Mouse (Mus musculus): ENCODE measurements around the gene Ttll11.

Ttll11 gene

DNA sequence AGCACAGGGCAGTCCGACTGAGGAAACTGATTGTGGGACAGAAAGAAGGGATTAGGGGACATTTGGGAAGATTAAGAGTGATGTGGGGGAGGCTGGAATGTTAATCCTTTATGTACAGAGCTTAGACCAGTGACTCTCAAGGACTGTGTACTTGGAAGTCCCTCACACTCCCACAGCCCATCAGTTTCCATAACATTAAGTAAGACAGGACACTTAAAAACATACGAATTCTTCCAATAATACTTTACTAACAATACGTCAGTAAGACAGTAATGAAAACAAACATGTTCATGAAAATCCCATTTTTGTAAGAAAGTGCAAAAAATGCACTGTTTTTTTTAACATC, 127.6 kb downstream of the Ttll11 start:
- peak; percentile 24 for DNase-seq (ENCODE audit: low spot score)

DNA sequence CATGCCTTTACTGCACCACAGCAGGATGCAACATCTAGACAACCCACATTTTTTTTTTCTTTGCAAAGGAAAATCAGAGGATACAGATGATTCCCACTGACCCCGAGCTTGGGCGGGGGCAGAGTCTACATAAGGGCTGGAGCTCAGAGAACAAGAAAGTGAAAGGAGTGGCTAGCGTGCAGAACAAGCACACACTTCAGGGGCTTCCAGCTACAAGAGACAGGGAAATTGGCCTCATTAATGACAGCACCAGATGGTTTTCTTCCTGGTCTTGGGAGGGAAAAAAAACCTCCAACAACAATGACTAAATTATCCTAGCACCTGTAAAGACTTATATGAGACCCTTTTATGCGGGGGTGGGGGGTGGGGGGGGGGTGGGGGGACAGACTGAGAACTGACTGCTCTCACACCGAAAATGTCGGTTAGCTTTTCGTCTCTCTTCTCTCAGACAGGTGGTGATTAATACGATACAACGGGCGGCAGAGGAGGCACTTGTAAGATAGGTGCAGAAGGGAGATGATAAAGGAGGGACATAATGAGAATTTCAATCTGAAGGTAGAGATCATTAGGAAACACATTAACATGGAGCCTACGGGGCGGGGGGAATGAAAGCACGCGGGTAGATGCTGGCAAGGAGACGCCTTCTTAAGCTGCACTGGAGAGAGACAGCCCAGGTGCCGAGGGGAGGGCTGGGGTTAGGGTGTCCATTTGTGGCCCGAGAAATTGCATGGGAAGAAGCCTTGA, 128.1 kb downstream of the Ttll11 start:
- peak; percentile 31 for DNase-seq (ENCODE audit: low spot score)

DNA sequence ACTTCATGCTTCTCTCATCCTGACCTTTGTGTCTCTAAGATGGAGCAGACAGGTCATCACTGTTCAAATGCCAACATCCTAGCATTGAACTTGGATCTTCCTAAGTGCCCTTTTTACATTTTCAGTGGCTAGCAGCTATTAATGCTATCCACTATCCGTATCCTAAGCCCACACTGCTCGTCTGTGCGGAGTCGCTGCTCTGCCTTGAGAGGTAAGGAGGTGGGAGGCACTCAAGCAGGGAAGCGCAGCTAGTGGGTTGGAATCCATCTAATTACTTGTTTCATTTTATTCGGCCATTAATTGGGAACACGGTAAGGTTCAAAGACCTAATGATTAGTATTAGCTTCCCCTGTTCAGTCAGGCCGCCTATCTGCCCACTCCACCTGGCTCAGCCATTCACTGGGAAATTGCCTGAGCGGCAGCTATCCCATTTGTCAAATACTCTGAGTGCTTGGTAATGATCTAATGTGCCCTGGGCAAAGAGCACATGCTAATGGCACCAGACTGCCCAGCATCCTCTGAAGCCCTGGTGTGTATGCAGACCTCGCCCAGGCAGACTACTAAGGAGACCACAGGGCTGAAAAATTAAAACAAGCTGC, 130.0 kb downstream of the Ttll11 start:
- DNase-seq (ENCODE audit: low spot score): peak; percentile 39

DNA sequence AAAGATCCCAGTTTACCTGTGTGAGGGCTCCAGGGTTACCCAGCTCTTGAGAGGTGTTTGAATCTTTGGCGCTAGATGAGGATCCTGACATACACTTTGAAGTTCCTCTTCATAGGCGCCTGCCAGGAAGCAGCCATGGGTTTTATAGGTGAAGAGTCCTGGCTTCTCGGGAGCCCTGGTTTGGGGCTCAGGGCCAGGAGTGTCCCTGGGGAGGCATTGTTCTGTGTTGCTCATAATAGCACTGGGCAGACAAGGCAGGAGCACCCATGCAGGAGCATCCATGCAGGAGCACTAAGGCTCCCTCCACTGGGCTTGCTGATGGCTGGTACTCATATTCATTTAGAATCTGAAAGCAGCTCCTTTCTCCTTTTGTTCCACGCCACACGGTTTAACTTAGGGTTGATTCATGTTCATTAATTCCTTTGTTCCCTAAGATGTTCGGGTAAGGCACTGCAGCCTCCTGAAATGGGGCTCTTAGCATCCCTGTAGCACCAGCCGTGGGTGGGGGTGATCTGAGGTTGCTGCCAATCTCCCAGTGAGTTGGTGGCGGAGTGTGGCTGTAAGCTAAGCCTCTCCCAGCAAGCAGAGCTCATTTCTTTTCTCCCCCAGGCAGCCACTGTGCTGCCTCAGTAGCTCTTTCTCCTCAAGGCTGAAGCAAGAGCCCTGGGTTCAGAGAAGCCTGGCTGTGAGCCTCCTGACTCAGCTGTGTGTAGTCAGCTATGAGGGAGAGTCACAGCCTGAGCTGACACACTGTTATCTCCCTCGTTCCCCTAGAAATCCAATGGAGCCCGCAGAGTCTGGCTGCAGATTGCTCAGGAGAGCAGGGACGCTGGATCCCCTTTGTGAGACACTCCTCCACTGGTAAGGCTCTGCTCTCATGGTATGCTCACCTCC, 133.9 kb downstream of the Ttll11 start:
- DNase-seq (ENCODE audit: low spot score): no peak

DNA sequence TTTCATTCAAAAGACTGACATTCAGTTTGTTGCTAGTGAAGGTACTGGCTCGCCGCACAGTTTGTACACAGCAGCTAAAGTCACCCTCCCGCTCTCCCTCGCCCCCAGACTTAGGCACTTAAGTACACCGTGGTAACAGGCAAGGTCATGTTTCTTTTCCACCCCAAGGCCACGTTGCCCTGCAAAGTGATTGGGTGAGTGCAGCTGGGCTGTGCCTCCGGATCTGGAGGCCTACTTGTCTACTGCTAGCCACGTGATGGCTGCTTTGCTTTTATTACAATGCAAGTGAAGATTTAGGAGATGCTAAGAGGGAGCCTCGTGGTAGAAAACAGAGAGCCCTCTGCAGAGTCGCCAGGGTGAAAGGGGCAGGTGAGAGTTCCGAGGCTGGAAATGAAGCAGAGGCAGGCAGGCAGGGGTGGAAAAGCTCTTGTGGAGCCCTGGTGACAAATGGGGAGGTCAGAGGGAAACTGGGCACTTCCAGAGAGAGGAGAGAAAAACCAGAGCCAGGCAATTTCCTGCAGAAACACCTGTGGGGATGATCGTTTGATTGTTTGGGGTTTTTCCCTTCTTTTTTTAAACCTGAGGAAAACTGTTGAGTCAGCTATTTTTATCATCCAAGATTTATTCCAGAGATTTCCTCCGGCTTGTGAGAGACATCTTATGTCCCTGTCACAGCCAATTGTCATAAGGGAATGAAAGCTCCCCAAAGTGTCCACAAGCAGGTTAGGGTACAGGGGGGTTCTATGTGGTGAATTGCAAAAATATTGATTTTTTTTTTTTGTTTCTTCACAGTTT, 135.6 kb downstream of the Ttll11 start:
- peak; percentile 75 for DNase-seq (ENCODE audit: low spot score)

DNA sequence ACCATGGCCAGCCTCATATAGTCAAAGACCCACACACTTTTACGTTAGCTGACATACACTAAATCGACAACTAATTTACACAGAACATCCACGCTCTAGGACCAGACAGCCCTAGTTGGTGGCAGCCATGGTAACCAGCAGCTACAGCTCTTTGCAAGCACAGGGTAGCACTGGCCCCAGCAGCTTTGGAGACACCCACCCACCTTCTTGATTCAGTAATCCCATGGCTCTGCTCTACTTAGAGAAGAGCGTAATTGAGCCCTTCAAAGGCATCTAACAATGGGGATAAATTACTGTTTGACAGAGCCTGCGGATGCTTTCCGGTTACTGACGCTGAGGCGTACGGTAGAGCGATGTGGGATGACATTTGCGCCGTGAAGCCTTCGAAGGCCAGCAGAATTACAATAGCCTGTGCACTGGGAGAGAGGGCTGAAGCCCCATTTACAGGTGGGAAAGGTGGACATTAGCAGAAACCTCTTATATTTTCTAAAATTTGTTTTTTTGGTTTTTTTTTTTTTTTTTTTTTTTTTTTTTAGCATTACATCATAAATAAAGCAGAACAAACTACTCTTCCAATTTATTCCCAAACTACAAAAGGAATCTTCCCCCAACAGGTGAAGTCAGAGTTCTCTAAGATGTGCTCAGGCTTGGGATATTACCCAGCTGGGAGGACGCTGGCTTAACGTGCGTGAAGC, 136.8 kb downstream of the Ttll11 start:
- DNase-seq (ENCODE audit: low spot score): no peak

DNA sequence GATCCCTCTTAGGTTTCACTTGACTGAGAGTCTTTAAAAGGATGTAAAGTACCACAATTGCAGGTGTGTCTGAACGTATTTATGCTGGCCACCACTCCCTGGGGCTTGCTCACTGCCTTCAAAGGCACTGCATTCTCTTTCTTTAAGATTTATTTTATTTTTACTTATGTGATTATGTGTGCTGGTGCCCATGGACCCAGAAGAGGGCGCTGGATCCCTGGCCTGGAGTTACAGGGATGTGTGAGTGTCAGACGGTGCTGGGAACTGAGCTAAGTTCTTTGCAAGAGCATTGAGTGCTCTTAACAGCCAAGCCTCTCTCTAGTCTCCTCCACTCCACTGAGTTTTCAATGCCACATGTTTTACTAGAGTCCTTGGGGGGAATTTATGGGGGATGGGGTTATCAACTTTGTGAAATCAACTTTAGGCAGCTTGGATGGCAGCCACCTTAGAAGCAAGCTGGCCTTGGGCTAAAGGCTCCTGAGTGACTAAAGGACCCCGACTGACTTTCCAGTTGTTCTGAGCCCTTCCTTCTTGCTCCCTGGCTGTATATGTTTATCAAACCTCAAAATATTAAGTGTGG, 137.8 kb downstream of the Ttll11 start:
- DNase-seq (ENCODE audit: low spot score): no peak

DNA sequence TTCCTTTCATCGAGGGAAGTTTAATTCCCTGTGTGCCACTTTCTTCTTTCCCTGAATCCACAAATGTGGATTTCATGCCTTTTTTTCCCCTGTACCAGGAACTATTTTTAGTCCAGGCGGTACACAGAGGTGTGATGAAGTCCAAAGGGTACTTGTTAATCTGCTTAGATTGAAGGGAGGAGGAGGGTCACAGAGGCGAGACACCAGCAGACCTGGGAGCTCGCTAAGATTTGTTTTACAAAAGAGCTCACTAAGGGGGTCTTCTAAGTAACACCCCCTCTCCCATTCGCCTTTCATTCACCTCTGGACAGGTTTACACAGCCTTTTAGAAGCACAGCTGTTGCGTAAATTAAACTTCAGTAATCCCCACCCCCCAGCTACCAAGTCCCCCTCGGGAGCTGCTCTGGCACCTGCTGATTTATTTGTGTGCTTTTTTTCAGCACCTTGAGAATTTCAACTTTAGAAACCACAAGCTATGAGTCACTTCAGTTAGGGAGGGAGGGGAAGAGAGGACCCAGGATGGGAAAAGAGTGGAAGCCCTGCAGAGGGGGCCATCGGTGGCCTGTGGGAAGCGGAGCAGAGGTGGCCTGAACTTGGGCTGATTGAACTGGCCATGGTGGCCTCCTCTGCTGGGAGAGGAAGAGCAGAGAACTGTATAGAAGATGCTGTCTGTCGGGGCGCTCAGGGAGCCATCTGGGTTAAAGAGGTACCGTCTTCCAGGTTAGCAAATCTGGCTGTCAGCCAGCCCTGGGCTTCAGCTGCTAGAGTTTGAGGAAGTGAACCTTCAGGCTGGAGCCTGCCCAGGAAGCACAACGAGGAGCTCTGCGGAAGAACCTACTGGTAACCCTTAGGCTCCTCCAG, 138.5 kb downstream of the Ttll11 start:
- no peak for DNase-seq (ENCODE audit: low spot score)

DNA sequence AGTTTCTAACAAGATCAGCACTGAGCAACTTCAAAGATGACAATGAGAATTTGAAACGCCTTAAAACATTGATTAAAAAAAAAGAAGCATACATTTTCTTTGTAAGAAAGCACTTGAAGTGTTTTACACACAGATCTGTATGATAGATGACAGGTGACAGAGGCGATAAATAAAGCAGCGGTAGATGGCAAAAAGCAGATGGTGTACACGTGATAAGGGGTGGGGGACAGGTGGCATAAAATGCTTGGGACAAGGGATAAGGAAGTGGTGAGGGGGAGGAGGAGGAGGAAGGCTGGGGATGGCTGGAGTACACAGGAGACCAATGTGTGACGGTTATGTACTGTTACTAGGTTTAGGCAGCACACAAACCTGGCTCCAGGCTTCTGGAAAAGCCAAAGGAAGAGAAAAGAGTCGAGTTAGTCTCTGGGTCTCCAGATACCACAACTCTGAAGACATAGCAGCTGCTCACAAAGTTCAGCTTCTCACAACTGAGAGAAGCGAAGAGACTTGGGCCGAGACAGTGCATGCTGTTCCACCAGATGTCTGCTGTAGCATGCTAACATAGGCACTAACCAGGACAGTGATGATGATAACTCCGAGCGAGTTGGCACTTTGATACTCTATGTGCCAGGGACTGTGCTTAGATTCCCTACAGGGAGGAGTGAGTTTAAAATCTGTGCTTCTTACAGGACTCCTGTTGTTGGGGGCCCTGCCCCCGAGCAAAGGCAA, 140.8 kb downstream of the Ttll11 start:
- DNase-seq (ENCODE audit: low spot score): no peak

DNA sequence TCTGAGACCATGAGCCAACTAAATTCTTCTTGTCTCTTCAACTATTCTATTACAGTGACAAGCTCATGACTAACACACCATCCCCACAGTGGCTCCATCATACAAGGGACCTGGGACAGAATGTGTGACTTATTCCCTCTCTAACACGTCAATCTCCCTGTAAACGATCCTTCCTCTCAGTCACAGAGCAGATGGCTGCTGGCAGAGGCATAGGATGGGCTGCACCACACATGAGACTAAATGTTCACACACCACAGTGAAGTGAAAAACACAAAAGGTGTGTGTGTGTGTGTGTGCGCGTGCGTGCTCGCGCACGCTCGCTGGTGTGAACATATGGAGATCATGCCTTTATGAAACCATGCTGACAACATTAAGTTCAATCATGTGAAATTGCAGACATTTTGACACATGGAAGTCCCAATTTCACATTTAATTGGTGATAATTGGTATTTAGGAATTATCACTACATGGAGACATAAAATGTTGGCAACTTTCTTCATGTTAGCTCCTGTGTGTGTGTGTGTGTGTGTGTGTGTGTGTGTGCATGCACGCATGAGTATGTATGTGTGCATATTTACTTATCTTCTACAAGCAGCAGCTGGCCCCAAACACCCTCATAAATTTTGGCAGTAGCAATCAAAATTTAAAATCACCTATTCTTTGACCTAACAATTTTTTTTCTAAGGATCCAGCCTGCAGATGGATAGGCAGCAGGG, 145.4 kb downstream of the Ttll11 start:
- no peak for DNase-seq (ENCODE audit: low spot score)

DNA sequence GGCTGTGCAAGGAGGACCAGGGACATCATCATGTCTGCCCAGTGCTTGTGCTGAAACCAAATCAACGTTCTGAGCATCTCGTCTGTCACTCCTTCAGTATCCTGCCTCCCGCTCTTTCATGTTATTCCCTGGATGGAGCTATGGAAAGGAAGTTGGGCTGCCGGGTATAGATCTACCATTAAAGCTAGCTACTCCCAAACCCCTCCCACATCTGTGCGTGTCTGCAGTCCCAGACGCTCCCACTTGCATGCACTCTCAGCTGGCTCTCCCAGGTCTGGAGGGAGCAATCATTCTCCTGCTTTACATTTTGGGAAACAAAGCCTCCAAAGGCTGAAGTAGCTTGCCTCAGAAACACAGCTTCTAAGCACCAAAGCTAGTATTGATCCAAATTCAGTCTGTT, 146.2 kb downstream of the Ttll11 start:
- no peak for DNase-seq (ENCODE audit: low spot score)

DNA sequence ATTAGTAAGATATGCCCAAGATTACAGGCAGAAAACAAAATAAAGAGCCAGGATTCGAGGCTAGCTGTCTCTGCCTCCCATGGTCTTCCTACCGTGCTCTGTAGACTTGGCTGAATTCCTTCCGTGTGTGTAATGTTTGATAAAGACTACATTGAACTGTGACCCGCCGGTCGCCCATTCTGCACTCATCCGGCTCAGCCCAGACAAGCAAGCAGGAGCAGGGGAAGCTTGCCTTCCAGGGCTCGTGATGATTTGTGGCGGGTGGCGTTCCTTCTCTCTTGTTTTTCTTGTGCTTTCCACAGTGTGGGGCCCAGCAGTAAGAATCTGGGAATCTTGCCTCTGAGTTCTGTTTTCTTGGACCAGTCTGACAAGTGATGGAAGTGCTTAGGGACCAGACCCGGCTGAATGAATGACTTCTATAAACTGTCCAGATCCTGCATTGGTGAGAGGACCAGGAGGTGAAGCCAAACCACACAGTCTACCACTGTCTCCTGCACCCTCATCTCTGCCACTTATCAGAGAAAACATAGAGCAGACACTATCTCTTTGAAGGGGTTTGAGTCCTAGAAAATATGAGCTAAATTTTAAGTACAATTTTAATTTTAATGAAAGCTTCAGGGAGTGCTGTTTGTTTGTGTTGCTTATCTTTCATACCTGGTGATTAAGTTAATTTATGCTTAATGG, 146.8 kb downstream of the Ttll11 start:
- peak; percentile 52 for DNase-seq (ENCODE audit: low spot score)

DNA sequence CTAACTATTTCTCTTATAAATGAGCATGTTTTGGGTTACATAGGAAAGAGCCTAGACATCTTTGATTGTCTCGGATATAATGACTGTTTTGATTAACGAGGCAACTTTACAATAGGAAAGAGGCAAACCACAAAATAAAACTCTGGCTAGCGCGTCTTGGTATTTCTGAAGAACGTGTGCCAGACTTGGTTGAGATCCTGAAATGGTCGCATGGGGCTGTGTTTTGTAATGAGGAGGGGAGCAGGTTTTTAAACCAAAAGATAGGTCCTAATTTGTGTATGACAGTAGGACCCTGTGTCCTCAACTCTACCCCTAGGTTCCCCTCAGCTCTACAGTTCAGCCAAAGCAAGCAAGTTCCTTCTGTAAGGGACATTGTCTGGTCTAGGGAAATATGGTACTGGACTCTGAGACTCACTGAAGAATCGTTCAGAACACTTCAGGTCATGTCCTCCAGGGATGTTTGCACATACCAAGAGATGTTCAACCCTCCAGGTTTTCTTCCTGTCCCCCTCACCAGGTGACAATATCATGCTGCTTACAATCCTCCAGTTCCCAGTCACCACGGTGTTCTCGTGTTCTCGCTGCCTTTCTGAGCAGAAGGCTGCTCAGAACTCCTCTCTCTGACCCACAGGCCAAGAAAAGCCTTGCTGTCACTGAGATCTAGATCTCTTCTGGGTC, 147.7 kb downstream of the Ttll11 start:
- DNase-seq (ENCODE audit: low spot score): no peak

DNA sequence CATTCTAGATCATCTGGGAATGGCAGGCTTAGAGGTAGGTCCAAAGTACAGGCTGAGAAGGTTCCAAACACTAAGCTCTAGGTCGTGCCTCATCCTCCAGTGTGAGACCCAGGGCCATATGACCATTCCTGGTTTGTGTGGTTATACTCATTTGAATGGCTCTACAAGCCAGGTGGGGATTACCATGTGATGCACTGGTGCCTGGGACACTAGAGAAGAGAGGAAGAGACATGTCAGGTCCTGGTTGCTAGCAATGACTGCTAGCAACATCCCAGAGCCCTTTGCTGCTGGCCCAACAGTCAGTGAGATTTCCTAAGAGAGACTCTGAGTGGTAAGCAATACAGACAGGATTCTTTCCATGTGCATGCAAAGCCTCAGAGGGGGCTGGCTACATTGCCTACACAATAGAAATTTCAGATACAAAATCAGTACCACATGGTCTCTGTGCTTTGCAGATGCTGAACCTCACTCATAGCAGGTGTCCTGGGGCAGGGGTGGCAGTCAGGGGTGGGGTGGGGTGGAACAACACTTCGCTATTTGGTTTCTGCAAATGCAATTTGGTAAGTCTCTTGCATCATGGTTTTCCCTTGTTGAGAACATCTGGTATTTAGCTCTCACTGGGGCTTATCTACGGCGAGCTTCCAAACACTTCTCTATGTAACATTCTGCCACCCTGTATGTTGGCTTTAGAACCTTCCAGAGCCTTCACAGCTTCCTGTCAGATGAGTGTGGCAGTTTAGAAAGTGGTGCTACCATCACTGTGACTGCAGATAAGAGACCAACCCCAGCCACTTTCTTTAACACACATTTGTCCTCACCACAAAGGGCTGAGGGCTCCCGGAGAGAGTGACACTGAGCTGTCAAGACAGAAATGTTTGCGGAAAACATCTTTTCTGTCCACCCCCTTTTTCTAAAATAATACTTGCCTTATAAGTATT, 148.5 kb downstream of the Ttll11 start:
- DNase-seq (ENCODE audit: low spot score): no peak

DNA sequence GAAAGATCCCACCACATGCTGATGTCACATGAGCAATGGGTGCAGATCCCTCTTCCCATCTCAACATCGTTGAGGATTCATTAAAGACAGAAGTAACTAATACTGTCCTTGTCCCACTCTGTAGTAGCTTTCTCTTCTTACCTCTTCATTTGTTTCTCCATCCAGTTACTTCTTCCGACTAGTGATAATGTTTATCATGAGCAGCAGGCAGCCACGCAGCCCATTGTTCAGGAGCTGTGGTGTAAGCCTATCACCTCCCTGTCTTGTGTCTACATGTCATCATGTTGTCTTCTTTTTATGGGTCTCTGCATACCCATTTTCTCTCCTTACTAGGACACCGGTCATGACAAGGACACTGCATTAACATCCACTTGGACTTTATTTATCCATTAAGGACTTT, 150.6 kb downstream of the Ttll11 start:
- no peak for DNase-seq (ENCODE audit: low spot score)

DNA sequence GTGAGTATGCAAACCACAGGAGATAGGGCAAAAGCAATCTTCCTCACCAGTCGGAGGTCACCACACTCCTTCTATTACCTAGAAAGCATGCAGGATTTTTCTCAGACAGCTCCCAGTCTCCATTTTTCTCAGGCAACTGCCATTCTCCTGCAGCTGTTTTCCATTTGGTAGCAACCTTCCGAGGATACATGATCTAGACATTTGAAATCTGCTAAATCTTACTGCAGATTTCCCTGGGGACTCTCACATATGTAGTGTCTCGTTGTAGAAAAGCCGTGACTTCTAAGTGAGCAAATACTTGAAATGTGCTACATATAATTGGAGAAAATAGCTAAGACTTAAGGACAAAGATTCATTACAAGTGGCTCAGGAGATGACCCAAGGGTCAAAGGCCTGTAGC, 151.8 kb downstream of the Ttll11 start:
- no peak for DNase-seq (ENCODE audit: low spot score)

DNA sequence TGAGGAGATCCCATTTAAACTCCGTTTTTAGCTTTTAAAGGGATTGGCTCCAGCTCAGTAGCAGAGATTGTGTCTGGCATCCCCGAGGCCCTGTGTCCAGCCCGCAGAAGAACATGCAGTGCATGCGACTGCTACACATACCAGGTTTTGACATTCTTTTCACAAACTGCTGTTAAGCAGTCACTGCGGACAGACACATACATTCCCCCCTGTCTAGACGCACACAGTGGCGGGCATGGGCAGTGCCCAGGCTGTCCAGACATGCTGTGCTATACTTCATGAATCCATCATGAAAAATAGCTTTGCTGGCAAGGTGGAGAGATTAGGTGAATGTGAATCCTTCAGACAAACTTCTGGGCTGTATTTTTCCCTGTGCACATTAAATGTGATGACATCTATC, 154.6 kb downstream of the Ttll11 start:
- DNase-seq (ENCODE audit: low spot score): no peak
